Mouse (Mus musculus) heart, postnatal 0 days (tissue): ENCODE results near the gene Dmd.

Experiments
- CTCF ChIP-seq: IDR thresholded peaks from 2 replicates; pipeline ENCODE4 v1.5.1; 2016; ENCODE audit warnings: antibody characterized with exemption, control low read depth, low read depth
- EP300 ChIP-seq: IDR thresholded peaks from 2 replicates; pipeline ENCODE4 v1.6.1; 2016; ENCODE audit warnings: antibody characterized with exemption, low read depth

- no peak for TF ChIP-seq CTCF
- TF ChIP-seq EP300 = no peak
Measured at GRCm38 (mm10) chrX:83746301-83747008, 797.8 kb downstream of the Dmd start.
